Mouse (Mus musculus) midbrain, embryonic 11.5 days (tissue): ENCODE measurements around the gene Commd9. TPM values are rescaled to one million over a fixed set of nuclear protein-coding genes. Genes with fewer than 3 reads are reported as not detected.

Experiments used
- ATAC-seq: fragments of 200-750 bp; cut with Nextera tagmentation; 2 replicates; pipeline ENCODE4 v1.8.0; 2017; ENCODE audit warnings: moderate TSS enrichment, moderate library complexity; ENCODE audit not compliant: low FRiP score
- DNase-seq: peaks from one replicate; pipeline ENCODE4 v3.0.0; 2015; ENCODE audit warnings: low spot score; ENCODE audit errors: missing footprints
- H3K27ac ChIP-seq: fragments of 300-500 bp; sonication (generic); 2 replicates; pipeline ENCODE4 v1.5.1; 2014; ENCODE audit warnings: low read depth, low read length
- H3K27me3 ChIP-seq: fragments of 300-500 bp; sonication (generic); 2 replicates; pipeline ENCODE4 v1.6.1; 2014; ENCODE audit warnings: mild to moderate bottlenecking, low read length, moderate library complexity, mixed read lengths; ENCODE audit not compliant: control insufficient read depth, insufficient read depth
- H3K36me3 ChIP-seq: fragments of 300-500 bp; sonication (generic); 2 replicates; pipeline ENCODE4 v1.6.1; 2014; ENCODE audit warnings: mild to moderate bottlenecking, low read length, moderate library complexity, mixed read lengths; ENCODE audit not compliant: control insufficient read depth, insufficient read depth
- H3K4me1 ChIP-seq: fragments of 300-500 bp; sonication (generic); 2 replicates; pipeline ENCODE4 v1.6.1; 2014; ENCODE audit warnings: low read length; ENCODE audit not compliant: control insufficient read depth, insufficient read depth
- H3K4me2 ChIP-seq: fragments of 300-500 bp; sonication (generic); 2 replicates; pipeline ENCODE4 v1.6.1; 2014; ENCODE audit warnings: mild to moderate bottlenecking, moderate library complexity
- H3K4me3 ChIP-seq: fragments of 300-500 bp; sonication (generic); 2 replicates; pipeline ENCODE4 v1.5.1; 2014; ENCODE audit warnings: low read depth, low read length
- H3K9ac ChIP-seq: fragments of 300-500 bp; sonication (generic); 2 replicates; pipeline ENCODE4 v1.6.1; 2014; ENCODE audit warnings: low read length
- H3K9me3 ChIP-seq: fragments of 300-500 bp; sonication (generic); 2 replicates; pipeline ENCODE4 v1.6.1; 2016; ENCODE audit warnings: low read length; ENCODE audit not compliant: control insufficient read depth
- WGBS: fragments of 180-500 bp; shearing (Covaris S2); extraction: QIAGEN DNeasy Blood & Tissue Kit; methylation state at CpG from one replicate; pipeline ENCODE4 v1.1.7; 2014; 5-methylcytosine and 5-hydroxymethylcytosine counted together
- polyA plus RNA-seq: library from polyadenylated mRNA; unstranded; fragments of >200 nt; fragmentation: Nextera tagmentation; extraction: Ambion mirVana; gene quantifications from 2 replicates; pipeline ENCODE4 v1.2.1, GENCODE M21; 2014

Gene Commd9
- 69.8 and 75.0 TPM in 2 replicates for polyA plus RNA-seq

DNA sequence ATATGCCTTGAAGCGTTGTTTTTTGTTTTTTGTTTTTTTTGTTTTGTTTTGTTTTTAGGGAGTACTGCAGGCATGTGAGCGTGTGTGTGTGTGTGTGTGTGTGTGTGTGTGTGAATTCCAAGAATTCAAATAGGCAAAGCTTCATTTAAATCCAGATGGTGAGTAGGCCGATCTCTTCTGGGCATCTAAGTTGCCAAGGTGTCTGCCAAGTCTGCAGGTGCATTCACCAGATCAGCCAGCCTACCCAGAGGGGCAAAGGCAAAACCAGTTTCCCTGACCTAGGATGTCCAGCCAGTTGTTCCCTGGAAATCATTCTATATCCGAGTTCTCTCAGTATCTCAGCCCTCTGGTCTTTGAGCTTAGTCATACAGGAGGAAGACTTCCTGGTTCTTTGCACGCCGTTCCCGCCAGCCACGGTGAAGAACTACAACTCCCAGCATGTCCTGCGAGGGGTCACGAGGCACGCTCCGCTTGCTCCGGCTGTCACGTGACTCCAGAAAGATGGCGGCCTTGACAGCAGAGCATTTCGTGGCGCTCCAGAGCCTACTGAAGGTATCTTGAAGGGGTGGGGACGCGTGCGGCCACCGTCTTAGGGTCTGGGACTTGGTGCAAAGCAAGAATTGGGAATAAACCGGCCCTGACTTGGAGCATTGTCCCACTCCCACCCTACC lies at the start of gene Commd9:
TSS of gene Commd9 (plus strand) at position 480 of the 671 bp plus-strand sequence.
- peaks cover 2% of the 10 kb centered on the region; the same call in 1 of the 2 replicates for H3K4me1 ChIP-seq
- DNase-seq (peak; percentile 99), ATAC-seq (peak; percentile 98)
- no peak within 1 kb of the TSS for H3K27ac ChIP-seq
- peak within 1 kb of the TSS; percentile 60 for H3K9ac ChIP-seq
- 12% methylated on average over 22 of the region's 22 CpGs for WGBS
- H3K4me3 ChIP-seq = peak within 1 kb of the TSS; percentile 50
- H3K9me3 ChIP-seq = no peaks in the 10 kb centered on the region
- no peaks in the 10 kb centered on the region for H3K27me3 ChIP-seq
- no peaks in the 10 kb centered on the region for H3K36me3 ChIP-seq
- peak within 1 kb of the TSS; percentile 65 for H3K4me2 ChIP-seq

DNA sequence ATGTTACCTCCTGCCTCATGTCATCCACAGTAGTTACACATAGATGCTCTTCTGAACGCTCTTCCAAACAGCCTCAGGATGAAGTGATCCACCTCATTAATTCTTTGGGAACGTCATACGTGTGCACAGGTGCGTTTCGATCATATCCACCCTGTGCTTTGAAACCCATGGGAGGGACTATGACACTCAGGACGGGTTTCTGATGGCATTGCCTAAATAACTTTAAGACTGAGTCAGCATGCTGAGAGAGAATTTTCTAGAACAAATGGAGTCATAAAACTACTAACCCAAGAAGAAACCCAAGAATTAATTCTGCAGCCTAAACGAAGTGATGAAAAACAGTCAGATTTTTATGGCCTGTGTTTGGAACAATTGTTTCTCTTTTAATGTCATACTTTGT lies 43.3 kb upstream of the Commd9 start:
- Histone ChIP-seq H3K36me3 (no peaks in the 10 kb centered on the region), H3K4me3 (no peak overlapping the region), H3K9me3 (no peaks in the 10 kb centered on the region), H3K4me2 (no peak overlapping the region), H3K4me1 (no peaks in the 10 kb centered on the region), H3K27me3 (no peaks in the 10 kb centered on the region), H3K27ac (no peak overlapping the region), H3K9ac (no peak overlapping the region)
- ATAC-seq = no peak
- DNase-seq = peak; percentile 54
- WGBS = 87% methylated on average over 7 of the region's 7 CpGs

DNA sequence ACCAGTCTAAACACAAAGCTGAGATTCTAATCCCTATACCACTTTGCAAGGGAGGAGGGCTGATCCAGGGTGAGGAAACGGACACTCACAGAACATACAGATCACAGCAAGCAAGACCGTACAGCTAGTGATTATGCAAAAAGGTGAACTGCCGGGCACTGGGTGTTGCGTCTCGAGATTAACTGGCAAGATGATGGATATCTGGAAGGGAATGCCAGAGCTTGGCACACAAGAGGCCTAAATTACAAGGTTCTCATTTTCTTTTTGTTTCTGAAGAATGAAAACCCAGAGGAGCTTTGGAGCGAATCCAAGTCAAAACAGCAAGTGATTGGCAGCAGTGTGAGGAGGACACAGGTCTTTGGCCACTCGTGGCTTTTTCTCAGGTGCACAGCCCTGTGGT lies 31.3 kb upstream of the Commd9 start:
- Histone ChIP-seq H3K4me2 (no peak overlapping the region), H3K4me3 (no peak overlapping the region), H3K27ac (no peak overlapping the region), H3K9me3 (no peaks in the 10 kb centered on the region), H3K4me1 (no peaks in the 10 kb centered on the region), H3K27me3 (no peaks in the 10 kb centered on the region), H3K36me3 (no peaks in the 10 kb centered on the region), H3K9ac (no peak overlapping the region)
- DNase-seq (no peak), ATAC-seq (no peak)
- 83% methylated on average over 7 of the region's 7 CpGs for WGBS

DNA sequence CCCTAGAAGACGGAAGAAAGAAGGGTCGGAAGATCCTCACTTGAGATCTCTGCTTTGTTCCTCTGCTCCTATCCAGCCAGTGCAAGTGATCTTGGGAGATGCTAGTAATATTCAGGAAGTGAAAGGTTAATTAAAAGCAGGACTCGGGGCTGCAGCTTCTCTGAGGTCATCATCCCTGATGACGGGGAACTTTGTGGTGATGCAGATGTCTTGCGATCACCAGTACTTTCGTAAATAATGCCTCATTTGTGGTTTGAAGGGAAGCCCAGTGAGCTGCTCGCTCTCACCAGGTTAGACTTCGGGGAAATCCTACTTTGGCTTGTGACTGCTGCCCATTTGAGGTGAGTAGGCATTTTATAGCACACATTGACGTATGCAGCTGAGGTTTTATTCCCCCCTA lies 29.9 kb upstream of the Commd9 start:
- 83% methylated on average over 9 of the region's 9 CpGs for WGBS
- no peak for ATAC-seq
- Histone ChIP-seq H3K9ac (no peak overlapping the region), H3K36me3 (no peaks in the 10 kb centered on the region), H3K4me3 (no peak overlapping the region), H3K4me1 (no peaks in the 10 kb centered on the region), H3K4me2 (no peak overlapping the region), H3K27me3 (no peaks in the 10 kb centered on the region), H3K27ac (no peak overlapping the region), H3K9me3 (no peaks in the 10 kb centered on the region)
- no peak for DNase-seq

DNA sequence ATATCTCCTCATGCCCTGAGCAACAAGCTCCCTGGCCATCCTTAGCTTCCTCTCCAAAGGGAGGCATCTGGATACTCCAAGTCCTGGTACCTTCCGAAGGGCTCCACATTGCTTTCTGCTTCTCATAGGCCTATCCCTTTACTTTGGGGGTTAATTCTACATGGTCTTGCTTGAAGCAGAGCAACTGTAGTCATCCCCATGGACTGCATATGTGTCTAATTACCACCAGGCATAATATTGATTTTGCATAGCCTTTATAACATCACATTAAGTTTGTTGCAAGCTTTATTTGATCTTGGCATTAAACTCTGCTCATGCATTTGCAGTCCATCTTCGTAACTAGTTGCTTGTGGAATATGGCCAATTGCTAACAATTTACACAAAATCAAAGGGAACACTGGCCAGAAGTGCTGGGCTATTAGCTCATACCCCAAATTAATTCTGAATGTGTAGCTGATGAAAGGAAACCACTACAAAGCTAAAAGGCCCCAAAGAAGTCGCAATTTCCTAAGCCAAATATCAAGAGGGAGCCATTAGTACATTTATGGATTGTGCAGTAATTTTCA lies 25.0 kb upstream of the Commd9 start:
- Histone ChIP-seq H3K27ac (no peak overlapping the region), H3K4me3 (no peak overlapping the region), H3K4me2 (no peak overlapping the region), H3K9me3 (no peaks in the 10 kb centered on the region), H3K4me1 (no peaks in the 10 kb centered on the region), H3K9ac (no peak overlapping the region), H3K36me3 (no peaks in the 10 kb centered on the region), H3K27me3 (no peaks in the 10 kb centered on the region)
- 88% methylated on average over 3 of the region's 3 CpGs for WGBS
- DNase-seq (no peak), ATAC-seq (no peak)

DNA sequence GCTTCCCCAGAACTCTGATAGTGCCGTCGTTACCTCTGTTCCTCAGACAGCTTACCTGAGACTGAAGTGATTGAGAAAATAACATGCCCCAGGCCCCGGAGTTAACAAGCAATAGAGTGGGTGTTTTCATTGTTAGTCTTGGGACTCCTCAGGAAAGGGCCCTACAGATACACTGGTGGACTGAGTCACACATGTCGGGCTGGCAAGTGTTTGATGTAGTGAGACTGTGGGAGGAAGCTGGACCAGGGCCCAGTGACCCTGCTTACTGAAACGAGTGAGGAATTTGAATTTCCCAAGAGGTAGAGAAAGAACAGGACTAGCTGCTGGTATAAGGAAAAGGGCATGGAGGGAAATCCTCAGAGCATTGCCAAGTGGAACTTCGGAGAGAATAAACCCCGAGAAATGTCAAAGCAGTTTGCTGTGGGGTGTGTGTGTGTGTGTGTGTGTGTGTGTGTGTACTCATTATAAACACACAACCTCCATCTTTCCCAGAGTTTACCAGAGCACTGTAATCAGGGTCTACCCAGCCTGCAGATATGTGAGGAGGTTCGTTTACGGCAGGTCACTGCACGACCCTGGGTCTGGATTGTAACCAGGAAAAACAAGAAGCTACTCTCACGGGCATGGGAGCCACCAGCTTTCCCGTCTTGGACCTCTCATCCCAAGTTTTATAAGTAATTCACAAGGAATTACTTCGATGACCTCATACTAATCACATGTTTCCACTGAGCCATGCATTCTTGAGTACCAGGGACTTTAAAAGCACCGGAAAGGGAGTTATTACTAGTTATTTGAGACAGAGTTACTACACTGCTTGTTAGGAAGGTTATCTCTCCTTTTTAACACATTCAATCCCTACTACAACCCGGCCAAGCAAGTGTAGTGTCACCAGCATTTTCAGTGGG lies 23.6 kb upstream of the Commd9 start:
- no peaks in the 10 kb centered on the region for H3K36me3 ChIP-seq
- no peaks in the 10 kb centered on the region for H3K27me3 ChIP-seq
- H3K4me2 ChIP-seq = no peak overlapping the region
- no peak overlapping the region for H3K27ac ChIP-seq
- no peaks in the 10 kb centered on the region for H3K4me1 ChIP-seq
- ATAC-seq (no peak), DNase-seq (no peak)
- WGBS = 86% methylated on average over 15 of the region's 15 CpGs
- no peak overlapping the region for H3K4me3 ChIP-seq
- H3K9me3 ChIP-seq = no peaks in the 10 kb centered on the region
- no peak overlapping the region for H3K9ac ChIP-seq

DNA sequence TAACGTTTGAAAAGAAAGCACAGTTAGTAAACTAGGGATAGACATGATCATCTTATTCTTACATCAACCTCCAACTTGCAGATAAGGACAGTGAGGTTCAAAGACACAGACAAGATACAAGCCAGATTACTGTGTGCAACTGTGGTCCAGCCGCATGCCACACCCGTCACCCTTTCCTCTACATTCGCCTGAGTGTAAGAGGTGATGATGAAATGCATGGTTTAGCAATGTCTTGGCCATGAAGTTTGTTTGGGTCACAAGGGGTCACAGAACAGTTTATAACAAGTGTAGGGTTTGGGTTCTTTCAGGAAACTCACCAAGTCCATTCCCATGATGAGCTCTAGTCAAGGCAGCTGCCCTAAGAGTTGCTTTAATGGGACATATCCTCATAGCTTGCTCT lies 17.4 kb upstream of the Commd9 start:
- H3K4me3 ChIP-seq = no peak overlapping the region
- no peaks in the 10 kb centered on the region for H3K36me3 ChIP-seq
- no peak overlapping the region for H3K27ac ChIP-seq
- peaks cover 3% of the 10 kb centered on the region; the same call in 1 of the 2 replicates for H3K27me3 ChIP-seq
- H3K9me3 ChIP-seq = no peaks in the 10 kb centered on the region
- ATAC-seq (no peak), DNase-seq (no peak)
- H3K9ac ChIP-seq = no peak overlapping the region
- H3K4me2 ChIP-seq = no peak overlapping the region
- no peaks in the 10 kb centered on the region for H3K4me1 ChIP-seq
- 95% methylated on average over 4 of the region's 4 CpGs for WGBS

DNA sequence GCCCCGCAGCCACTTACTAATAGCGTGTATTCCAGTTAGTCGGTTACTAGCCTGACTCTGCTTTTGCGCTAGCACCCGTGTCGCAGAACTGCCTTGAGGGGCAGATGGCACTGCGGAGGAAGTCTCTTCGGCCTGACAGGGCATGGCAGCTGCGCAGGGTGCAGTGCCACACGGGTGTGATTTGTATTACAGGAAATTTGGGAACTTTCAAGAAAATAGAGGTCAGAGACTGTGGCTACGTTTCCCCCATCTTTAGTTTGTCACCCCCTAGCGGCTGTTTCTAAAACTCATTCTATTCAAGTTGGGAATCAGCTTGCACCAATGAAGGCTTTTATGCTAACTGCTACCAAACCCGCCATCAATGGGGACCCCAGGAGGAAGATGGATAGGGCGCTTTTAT lies 14.9 kb upstream of the Commd9 start:
- no peaks in the 10 kb centered on the region for H3K36me3 ChIP-seq
- ATAC-seq (0 out of 2 replicates have a peak, but pooled peaks have one; percentile 27), DNase-seq (peak; percentile 93)
- H3K27ac ChIP-seq = no peak overlapping the region
- H3K9ac ChIP-seq = no peak overlapping the region
- no peaks in the 10 kb centered on the region for H3K9me3 ChIP-seq
- H3K27me3 ChIP-seq = peaks cover 3% of the 10 kb centered on the region; the same call in 1 of the 2 replicates
- no peaks in the 10 kb centered on the region for H3K4me1 ChIP-seq
- 37% methylated on average over 14 of the region's 14 CpGs for WGBS
- no peak overlapping the region for H3K4me3 ChIP-seq
- peak overlapping the region; percentile 30; the same call in 1 of the 2 replicates for H3K4me2 ChIP-seq
